Comparison of ENCODE assay signal across 8 mouse cellular contexts in the genomic region with DNA sequence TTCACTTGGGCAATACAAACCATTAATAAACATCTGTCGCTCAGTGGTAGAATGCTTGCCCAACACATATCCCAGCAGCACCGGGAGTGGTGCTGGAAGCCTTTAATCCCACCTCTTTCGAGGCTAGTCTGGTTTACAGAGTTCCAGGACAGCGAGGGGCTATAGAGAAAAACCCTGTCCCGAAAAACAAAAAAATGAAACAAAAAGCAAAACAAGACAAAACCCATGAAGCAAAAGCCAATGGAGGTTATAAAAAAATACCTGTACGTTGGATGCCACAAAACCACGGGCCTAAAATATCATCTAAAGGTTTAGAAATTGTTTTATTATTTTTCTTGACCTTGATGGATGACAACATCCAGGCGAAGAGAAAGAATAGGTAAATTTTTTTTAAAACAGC. TPM values are rescaled to one million over a fixed set of nuclear protein-coding genes. Genes with fewer than 3 reads are reported as not detected.
DNase-seq lines count a peak whose midpoint lies in the region; ATAC-seq and TF ChIP-seq lines count a peak whose summit lies in the region.

No protein-coding gene starts in this region.

- H3K4me1 ChIP-seq in kidney, embryonic 15.5 days: peaks cover 61% of the 10 kb centered on the region
- H3K4me1 ChIP-seq in kidney, adult 2 months (ENCODE audit: control insufficient read depth, insufficient read depth, low read length): peaks cover 22% of the 10 kb centered on the region; the same call in 1 of the 2 replicates
- H3K4me1 ChIP-seq in embryonic facial prominence, embryonic 12.5 days: peaks cover 43% of the 10 kb centered on the region
- H3K4me1 ChIP-seq in intestine, postnatal 0 days (replicated peaks; ENCODE audit: control insufficient read depth, insufficient read depth, low read length): peaks cover 4% of the 10 kb centered on the region; the same call in 1 of the 2 replicates
- H3K4me1 ChIP-seq in neural tube, embryonic 11.5 days (ENCODE audit: control insufficient read depth, insufficient read depth, low read length): peaks cover 18% of the 10 kb centered on the region

- H3K4me2 ChIP-seq in kidney, embryonic 15.5 days: peak overlapping the region; percentile 84
- peak overlapping the region; percentile 45 for H3K4me2 ChIP-seq in embryonic facial prominence, embryonic 12.5 days (replicated peaks)
- H3K4me2 ChIP-seq in intestine, postnatal 0 days (replicated peaks; ENCODE audit: low read depth): peak overlapping the region; percentile 73
- peak overlapping the region; percentile 56 for H3K4me2 ChIP-seq in neural tube, embryonic 11.5 days (ENCODE audit: low read depth)

- peak overlapping the region; percentile 11 for H3K9ac ChIP-seq in kidney, embryonic 15.5 days
- no peak overlapping the region for H3K9ac ChIP-seq in embryonic facial prominence, embryonic 12.5 days
- no peak overlapping the region for H3K9ac ChIP-seq in intestine, postnatal 0 days (ENCODE audit: low read depth, low read length)
- H3K9ac ChIP-seq in neural tube, embryonic 11.5 days (ENCODE audit: low read length): no peak overlapping the region

- no peak for TF ChIP-seq POLR2A in kidney, adult 2 months (IDR thresholded peaks at IDR 0.05; ENCODE audit: low read depth, low read length)

- TF ChIP-seq CTCF in kidney, adult 2 months (conservative IDR thresholded peaks at IDR 0.05; ENCODE audit: insufficient read depth, insufficient read length, low read depth, low read length): no peak
- no peak for TF ChIP-seq CTCF in intestine, postnatal 0 days (IDR thresholded peaks at IDR 0.05; ENCODE audit: low read depth)

- no peaks in the 10 kb centered on the region for H3K9me3 ChIP-seq in kidney, embryonic 15.5 days (replicated peaks)
- no peaks in the 10 kb centered on the region for H3K9me3 ChIP-seq in embryonic facial prominence, embryonic 12.5 days
- H3K9me3 ChIP-seq in intestine, postnatal 0 days (ENCODE audit: control insufficient read depth): no peaks in the 10 kb centered on the region
- no peaks in the 10 kb centered on the region for H3K9me3 ChIP-seq in neural tube, embryonic 11.5 days (ENCODE audit: control insufficient read depth, low read length)

- DNase-seq in kidney, adult 2 months: no peak
- DNase-seq in neural tube, embryonic 11.5 days (ENCODE audit: low spot score): no peak
- no peak for DNase-seq in spleen, postnatal 36 days (ENCODE audit: low spot score in 2 of 2)
- DNase-seq in left cerebral cortex, adult 18-20 months (ENCODE audit: low spot score in 2 of 2): no peak
- DNase-seq in adrenal gland, postnatal 36 days: no peak

- no peak for ATAC-seq in kidney, embryonic 15.5 days (replicated peaks; ENCODE audit: low FRiP score)
- ATAC-seq in embryonic facial prominence, embryonic 12.5 days (ENCODE audit: insufficient number of reproducible peaks, insufficient read depth, low FRiP score, low TSS enrichment): no peak
- ATAC-seq in intestine, postnatal 0 days: no peak
- ATAC-seq in neural tube, embryonic 11.5 days (ENCODE audit: insufficient read depth, low FRiP score, low TSS enrichment): no peak

- 14% methylated on average over 8 of the region's 8 CpGs for WGBS in kidney, embryonic 15.5 days
- WGBS in kidney, adult 2 months: 12% methylated on average over 8 of the region's 8 CpGs
- 13% methylated on average over 8 of the region's 8 CpGs for WGBS in embryonic facial prominence, embryonic 12.5 days
- 11% methylated on average over 8 of the region's 8 CpGs for WGBS in intestine, postnatal 0 days
- 14% methylated on average over 8 of the region's 8 CpGs for WGBS in neural tube, embryonic 11.5 days

- peak overlapping the region; percentile 20 for H3K27ac ChIP-seq in kidney, embryonic 15.5 days
- no peak overlapping the region for H3K27ac ChIP-seq in kidney, adult 2 months (ENCODE audit: insufficient read depth, low read depth, low read length)
- H3K27ac ChIP-seq in embryonic facial prominence, embryonic 12.5 days: peak overlapping the region; percentile 20; the same call in 1 of the 2 replicates
- no peak overlapping the region for H3K27ac ChIP-seq in intestine, postnatal 0 days (ENCODE audit: low read depth, low read length)
- no peak overlapping the region for H3K27ac ChIP-seq in neural tube, embryonic 11.5 days (ENCODE audit: low read depth, low read length)

- peak overlapping the region; percentile 68 for H3K4me3 ChIP-seq in kidney, embryonic 15.5 days (replicated peaks)
- no peak overlapping the region for H3K4me3 ChIP-seq in kidney, adult 2 months (ENCODE audit: insufficient read depth, low read depth, low read length)
- peak overlapping the region; percentile 79 for H3K4me3 ChIP-seq in embryonic facial prominence, embryonic 12.5 days
- peak overlapping the region; percentile 64 for H3K4me3 ChIP-seq in intestine, postnatal 0 days (ENCODE audit: low read depth, low read length)
- H3K4me3 ChIP-seq in neural tube, embryonic 11.5 days (ENCODE audit: low read depth, low read length): peak overlapping the region; percentile 89

- H3K36me3 ChIP-seq in kidney, embryonic 15.5 days: peaks cover 9% of the 10 kb centered on the region
- no peaks in the 10 kb centered on the region for H3K36me3 ChIP-seq in kidney, adult 2 months (ENCODE audit: control insufficient read depth, insufficient read depth, low read length)
- peaks cover 7% of the 10 kb centered on the region for H3K36me3 ChIP-seq in embryonic facial prominence, embryonic 12.5 days
- H3K36me3 ChIP-seq in intestine, postnatal 0 days (ENCODE audit: control insufficient read depth, insufficient read depth): 0 out of 2 replicates have a peak, but pooled peaks cover 3% of the 10 kb centered on the region
- 0 out of 2 replicates have a peak, but pooled peaks cover 2% of the 10 kb centered on the region for H3K36me3 ChIP-seq in neural tube, embryonic 11.5 days (ENCODE audit: control insufficient read depth, insufficient read depth, low read length)

- no peaks in the 10 kb centered on the region for H3K27me3 ChIP-seq in kidney, embryonic 15.5 days
- H3K27me3 ChIP-seq in kidney, adult 2 months (replicated peaks; ENCODE audit: control insufficient read depth, insufficient read depth, low read length): no peaks in the 10 kb centered on the region
- H3K27me3 ChIP-seq in embryonic facial prominence, embryonic 12.5 days: no peaks in the 10 kb centered on the region
- H3K27me3 ChIP-seq in intestine, postnatal 0 days (replicated peaks; ENCODE audit: control insufficient read depth, insufficient read depth, low read length): no peaks in the 10 kb centered on the region
- H3K27me3 ChIP-seq in neural tube, embryonic 11.5 days (ENCODE audit: control insufficient read depth, insufficient read depth, low read length): no peaks in the 10 kb centered on the region

RNA-seq across cellular contexts. Expression of a gene that starts 0.6 kb away (rescaled TPM):
- 122 and 136 TPM in 2 replicates for polyA plus RNA-seq in kidney, embryonic 15.5 days (2015; fragmentation: Nextera tagmentation; extraction: Ambion mirVana)
- polyA plus RNA-seq in kidney, adult 2 months (2012; rRNA removed): 73.8 and 80.4 TPM in 2 replicates
- 157 and 161 TPM in 2 replicates for polyA plus RNA-seq in embryonic facial prominence, embryonic 12.5 days (2016; fragmentation: Nextera tagmentation; extraction: Ambion mirVana)
- polyA plus RNA-seq in intestine, postnatal 0 days (2015; fragmentation: Nextera tagmentation; extraction: Ambion mirVana): 100 and 103 TPM in 2 replicates
- 238 and 262 TPM in 2 replicates for polyA plus RNA-seq in neural tube, embryonic 11.5 days (2014; fragmentation: Nextera tagmentation; extraction: Ambion mirVana)
- total RNA-seq in left cerebral cortex, adult 18-20 months (2021): 100 to 1,000 TPM; 196 to 198 TPM
- total RNA-seq in adrenal gland, postnatal 36 days (2021): 100 to 1,000 TPM; 107 to 111 TPM

RNA-seq across cellular contexts. Expression of a gene that starts 0.6 kb away (rescaled TPM):
- polyA plus RNA-seq in kidney, embryonic 15.5 days (2015; fragmentation: Nextera tagmentation; extraction: Ambion mirVana): 42.3 and 46.5 TPM in 2 replicates
- polyA plus RNA-seq in kidney, adult 2 months (2012; rRNA removed): 38.2 and 39.7 TPM in 2 replicates
- polyA plus RNA-seq in embryonic facial prominence, embryonic 12.5 days (2016; fragmentation: Nextera tagmentation; extraction: Ambion mirVana): 44.9 and 47.6 TPM in 2 replicates
- polyA plus RNA-seq in intestine, postnatal 0 days (2015; fragmentation: Nextera tagmentation; extraction: Ambion mirVana): 9.0 and 9.5 TPM in 2 replicates
- polyA plus RNA-seq in neural tube, embryonic 11.5 days (2014; fragmentation: Nextera tagmentation; extraction: Ambion mirVana): 44.1 and 45.0 TPM in 2 replicates
- total RNA-seq in left cerebral cortex, adult 18-20 months (2021): 10 to 100 TPM; 18.4 to 18.6 TPM
- total RNA-seq in adrenal gland, postnatal 36 days (2021): 10 to 100 TPM; 24.2 to 25.4 TPM

RNA-seq across cellular contexts. Expression of a gene that starts 46.0 kb away (rescaled TPM):
- polyA plus RNA-seq in kidney, embryonic 15.5 days (2015; fragmentation: Nextera tagmentation; extraction: Ambion mirVana): 2.0 and 2.6 TPM in 2 replicates
- polyA plus RNA-seq in kidney, adult 2 months (2012; rRNA removed): 1.5 and 1.6 TPM in 2 replicates
- polyA plus RNA-seq in embryonic facial prominence, embryonic 12.5 days (2016; fragmentation: Nextera tagmentation; extraction: Ambion mirVana): 2.2 and 2.3 TPM in 2 replicates
- polyA plus RNA-seq in intestine, postnatal 0 days (2015; fragmentation: Nextera tagmentation; extraction: Ambion mirVana): 1.1 and 1.3 TPM in 2 replicates
- polyA plus RNA-seq in neural tube, embryonic 11.5 days (2014; fragmentation: Nextera tagmentation; extraction: Ambion mirVana): 1.2 and 2.4 TPM in 2 replicates
- total RNA-seq in left cerebral cortex, adult 18-20 months (2021): under 1 TPM; 0.79 to 0.98 TPM
- 1 to 10 TPM; 1.3 TPM for total RNA-seq in adrenal gland, postnatal 36 days (2021)

RNA-seq across cellular contexts. Expression of a gene that starts 55.2 kb away (rescaled TPM):
- polyA plus RNA-seq in kidney, embryonic 15.5 days (2015; fragmentation: Nextera tagmentation; extraction: Ambion mirVana): 12.5 and 15.0 TPM in 2 replicates
- 34.7 and 43.8 TPM in 2 replicates for polyA plus RNA-seq in kidney, adult 2 months (2012; rRNA removed)
- 4.4 and 4.6 TPM in 2 replicates for polyA plus RNA-seq in embryonic facial prominence, embryonic 12.5 days (2016; fragmentation: Nextera tagmentation; extraction: Ambion mirVana)
- polyA plus RNA-seq in intestine, postnatal 0 days (2015; fragmentation: Nextera tagmentation; extraction: Ambion mirVana): 11.8 and 12.7 TPM in 2 replicates
- 6.8 and 7.3 TPM in 2 replicates for polyA plus RNA-seq in neural tube, embryonic 11.5 days (2014; fragmentation: Nextera tagmentation; extraction: Ambion mirVana)
- 10 to 100 TPM; 22.7 to 26.4 TPM for total RNA-seq in left cerebral cortex, adult 18-20 months (2021)
- 1 to 10 TPM; 5.2 to 7.5 TPM for total RNA-seq in adrenal gland, postnatal 36 days (2021)

RNA-seq across cellular contexts. Expression of a gene that starts 57.6 kb away (rescaled TPM):
- 158 and 177 TPM in 2 replicates for polyA plus RNA-seq in kidney, embryonic 15.5 days (2015; fragmentation: Nextera tagmentation; extraction: Ambion mirVana)
- 69.8 and 72.0 TPM in 2 replicates for polyA plus RNA-seq in kidney, adult 2 months (2012; rRNA removed)
- polyA plus RNA-seq in embryonic facial prominence, embryonic 12.5 days (2016; fragmentation: Nextera tagmentation; extraction: Ambion mirVana): 207 TPM in 2 replicates
- 78.8 and 80.0 TPM in 2 replicates for polyA plus RNA-seq in intestine, postnatal 0 days (2015; fragmentation: Nextera tagmentation; extraction: Ambion mirVana)
- 263 and 274 TPM in 2 replicates for polyA plus RNA-seq in neural tube, embryonic 11.5 days (2014; fragmentation: Nextera tagmentation; extraction: Ambion mirVana)
- total RNA-seq in left cerebral cortex, adult 18-20 months (2021): 100 to 1,000 TPM; 199 to 202 TPM
- total RNA-seq in adrenal gland, postnatal 36 days (2021): 10 to 100 TPM; 74.7 to 77.8 TPM

Comparison
In these comparisons a context has a peak if more than half of its experiments do, and no peak if none do; other contexts are left out.
1. H3K27ac ChIP-seq: peak in kidney, embryonic 15.5 days (single experiment) and embryonic facial prominence, embryonic 12.5 days (single experiment); none in kidney, adult 2 months (single experiment), intestine, postnatal 0 days (single experiment) and neural tube, embryonic 11.5 days (single experiment).
2. Peak in every context shown above with its lines, with median percentiles within 50 percentile points of each other: H3K4me2 ChIP-seq.